Mouse (Mus musculus) MEL (cell line): ENCODE results near the gene Lemd1.

Source experiments
- CTCF ChIP-seq, 3 experiments: IDR thresholded peaks in 2 of 3; conservative IDR thresholded peaks in 1 of 3; 2 replicates each; pipeline ENCODE4 v1.5.1; 2011 to 2012; ENCODE audit warnings: low read length in 3 of 3, low read depth in 2 of 3, mild to moderate bottlenecking in 2 of 3, improper control_type of control experiment in 1 of 3, inconsistent platforms in 1 of 3, mixed read lengths in 1 of 3, moderate library complexity in 1 of 3; ENCODE audit not compliant: control insufficient read depth in 1 of 3, insufficient read depth in 1 of 3, poor library complexity in 1 of 3, severe bottlenecking in 1 of 3
- E2F4 ChIP-seq: IDR thresholded peaks from 2 replicates; pipeline ENCODE4 v1.6.1; 2011; ENCODE audit warnings: low read depth, low read length, improper control_type of control experiment, borderline replicate concordance
- EP300 ChIP-seq, 2 experiments: IDR thresholded peaks; 2 replicates each; pipeline ENCODE4 v1.6.1; 2011; ENCODE audit warnings: improper control_type of control experiment in 2 of 2, low read length in 2 of 2, low read depth in 1 of 2, mild to moderate bottlenecking in 1 of 2
- HCFC1 ChIP-seq: IDR thresholded peaks from 2 replicates; pipeline ENCODE4 v1.6.1; 2012; ENCODE audit warnings: low read depth, mild to moderate bottlenecking, inconsistent platforms, low read length, improper control_type of control experiment, moderate library complexity
- POLR2A ChIP-seq, 2 experiments: IDR thresholded peaks; 2 replicates each; pipeline ENCODE4 v1.6.1; 2011 to 2012; ENCODE audit warnings: low read length in 2 of 2, mild to moderate bottlenecking in 2 of 2, control low read depth in 1 of 2, improper control_type of control experiment in 1 of 2, low read depth in 1 of 2, moderate library complexity in 1 of 2; ENCODE audit not compliant: control insufficient read depth in 1 of 2, insufficient read depth in 1 of 2, poor library complexity in 1 of 2
- POLR2AphosphoS5 ChIP-seq: IDR thresholded peaks from 2 replicates; pipeline ENCODE4 v1.6.1; 2012; ENCODE audit warnings: low read depth, borderline replicate concordance, mild to moderate bottlenecking, inconsistent platforms, low read length, moderate library complexity, mixed read lengths
- RCOR1 ChIP-seq: IDR thresholded peaks from 2 replicates; pipeline ENCODE4 v1.6.1; 2012; ENCODE audit warnings: low read depth, mild to moderate bottlenecking, inconsistent platforms, low read length, improper control_type of control experiment
- TBP ChIP-seq: IDR thresholded peaks from 2 replicates; pipeline ENCODE4 v1.8.0; 2011; ENCODE audit warnings: low read depth, low read length, improper control_type of control experiment

DNA sequence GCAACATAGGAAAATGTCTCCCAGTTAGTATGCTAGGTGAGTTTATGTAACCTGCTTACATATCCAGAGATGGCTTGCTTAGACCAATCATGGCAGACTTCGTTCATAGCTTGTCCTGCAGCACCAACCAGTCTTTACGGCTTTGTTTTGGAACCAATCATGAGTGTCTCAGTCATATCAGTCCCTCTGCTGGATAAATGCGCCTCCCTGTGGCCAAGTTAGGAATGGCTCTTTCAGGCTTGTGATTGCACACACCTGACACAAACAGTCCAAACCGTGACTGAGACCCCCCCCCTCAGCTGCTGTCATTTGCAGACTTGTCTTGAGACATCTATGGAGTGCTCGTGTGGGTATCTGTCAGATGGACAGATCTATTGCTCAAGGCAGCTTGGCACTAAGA lies 69.8 kb downstream of the Lemd1 start:
- TF ChIP-seq RCOR1, result no peak
- no peak for TF ChIP-seq POLR2A (IDR thresholded peaks at IDR 0.05; ENCODE audit: control insufficient read depth in 1 of 2, insufficient read depth in 1 of 2, low read depth in 1 of 2, low read length in 2 of 2, poor library complexity in 1 of 2)
- peak; percentile 49 to 77 (median 68) for TF ChIP-seq CTCF (IDR thresholded peaks at IDR 0.05 in 2 of 3, conservative IDR thresholded peaks at IDR 0.05 in 1 of 3; ENCODE audit: control insufficient read depth in 1 of 3, insufficient read depth in 1 of 3, low read depth in 2 of 3, low read length in 3 of 3, poor library complexity in 1 of 3, severe bottlenecking in 1 of 3)
- no peak for TF ChIP-seq EP300 (IDR thresholded peaks at IDR 0.05; ENCODE audit: low read depth in 1 of 2, low read length in 2 of 2)
- no peak for TF ChIP-seq E2F4
- TF ChIP-seq TBP, result no peak
- no peak for TF ChIP-seq HCFC1
- no peak for TF ChIP-seq POLR2AphosphoS5
